ENCODE assay signal across 8 mouse cellular contexts in genomic region chr11:20200713-20201575, GRCm38 (mm10). TPM values are rescaled to one million over a fixed set of nuclear protein-coding genes. Genes with fewer than 3 reads are reported as not detected.
DNase-seq lines count a peak whose midpoint lies in the region; ATAC-seq lines count a peak whose summit lies in the region.

Rab1a (plus strand) TSS chr11:20201432.

- H3K36me3 ChIP-seq in hindbrain, embryonic 11.5 days (ENCODE audit: control insufficient read depth, insufficient read depth, low read length) = no peaks in the 10 kb centered on the region

- peak within 1 kb of the TSS; percentile 97 for H3K27ac ChIP-seq in hindbrain, embryonic 11.5 days (ENCODE audit: low read depth, low read length)

- peaks cover 4% of the 10 kb centered on the region for H3K4me1 ChIP-seq in hindbrain, embryonic 11.5 days (replicated peaks; ENCODE audit: control insufficient read depth, insufficient read depth, low read length)

- peak; percentile 100 for DNase-seq in Muller cell, postnatal 12 days (ENCODE audit: inconsistent ontology term)
- peak; percentile 100 for DNase-seq in cerebellum, adult 9-11 months
- peak; percentile 99 to 100 for DNase-seq in frontal cortex, adult 2 months (ENCODE audit: extremely low spot score in 1 of 2, low spot score in 1 of 2)
- peak; percentile 100 for DNase-seq in hindbrain, embryonic 11.5 days (ENCODE audit: low spot score)
- DNase-seq in layer of hippocampus, postnatal 10 days (ENCODE audit: low spot score in 2 of 2) = peak; percentile 100
- peak; percentile 100 for DNase-seq in lung, postnatal 10 days
- peak; percentile 100 for DNase-seq in ovary, postnatal 36 days (ENCODE audit: low spot score)
- DNase-seq in thymus, postnatal 25 days = peak; percentile 100

- ATAC-seq in hindbrain, embryonic 11.5 days (ENCODE audit: low FRiP score) = peak; percentile 99

- H3K27me3 ChIP-seq in hindbrain, embryonic 11.5 days (ENCODE audit: control insufficient read depth, insufficient read depth, low read length) = no peaks in the 10 kb centered on the region

- H3K9me3 ChIP-seq in hindbrain, embryonic 11.5 days (ENCODE audit: control insufficient read depth, low read length) = no peaks in the 10 kb centered on the region

- peak within 1 kb of the TSS; percentile 50 for H3K4me2 ChIP-seq in hindbrain, embryonic 11.5 days (replicated peaks; ENCODE audit: low read depth, low read length)

- H3K4me3 ChIP-seq in hindbrain, embryonic 11.5 days (ENCODE audit: low read depth, low read length) = peak within 1 kb of the TSS; percentile 94

- peak within 1 kb of the TSS; percentile 98 for H3K9ac ChIP-seq in hindbrain, embryonic 11.5 days (ENCODE audit: low read depth, low read length)

- under 1% methylated on average over 45 of the region's 54 CpGs for WGBS in hindbrain, embryonic 11.5 days

RNA-seq across cellular contexts. Expression of gene Rab1a, which starts in this region (rescaled TPM):
- 210 and 221 TPM in 2 replicates for polyA plus RNA-seq in frontal cortex, adult 2 months (2012; rRNA removed)
- polyA plus RNA-seq in hindbrain, embryonic 11.5 days (2014; fragmentation: Nextera tagmentation; extraction: Ambion mirVana) = 273 TPM in 2 replicates
- total RNA-seq in layer of hippocampus, postnatal 10 days (2021) = 100 to 1,000 TPM; 190 to 198 TPM

Comparison
In these comparisons a context has a peak if more than half of its experiments do, and no peak if none do; other contexts are left out.
1. Peak in every context shown above with its lines: DNase-seq, ATAC-seq, H3K4me3 ChIP-seq and H3K27ac ChIP-seq.